Mouse (Mus musculus): ENCODE measurements around the gene Olfr311. TPM values are rescaled to one million over a fixed set of nuclear protein-coding genes. Genes with fewer than 3 reads are reported as not detected.

The Olfr311 gene
- total and polyA plus RNA-seq, 3 experiments, result not detected

GRCm38 (mm10) chr11:58890511-58890910 lies 51.5 kb downstream of the Olfr311 start:
- Histone ChIP-seq H3K27me3 (ENCODE audit: control insufficient read depth in 1 of 2, insufficient read depth in 2 of 2, low read length in 2 of 2) (no peaks in the 10 kb centered on the region), H3K36me3 (ENCODE audit: control insufficient read depth in 1 of 2, insufficient read depth in 2 of 2, low read length in 2 of 2) (peaks cover 4 to 14% of the 10 kb centered on the region in 2 experiments), H3K79me2 (ENCODE audit: control insufficient read depth, insufficient read depth, low read length, poor library complexity) (no peaks in the 10 kb centered on the region), H3K4me3 (ENCODE audit: control insufficient read depth in 1 of 2, insufficient read depth in 1 of 2, low read depth in 2 of 2, low read length in 2 of 2) (no peak overlapping the region), H3K27ac (ENCODE audit: control insufficient read depth, low read depth, low read length) (no peak overlapping the region), H3K9ac (ENCODE audit: control insufficient read depth, low read depth, low read length, poor library complexity, severe bottlenecking) (no peak overlapping the region), H3K9me3 (replicated peaks; ENCODE audit: insufficient read depth, low read length) (no peaks in the 10 kb centered on the region), H3K4me1 (ENCODE audit: control insufficient read depth in 1 of 2, insufficient read depth in 2 of 2, low read length in 2 of 2) (peaks cover 0 to 7% of the 10 kb centered on the region in 2 experiments; a peak in 1 of 4 replicates)
- DNase-seq (ENCODE audit: low read depth, low spot score), result peak; percentile 38
- no peak for TF ChIP-seq POLR2AphosphoS2 (IDR thresholded peaks at IDR 0.05; ENCODE audit: low read length)
- TF ChIP-seq SMC3 (IDR thresholded peaks at IDR 0.05; ENCODE audit: low read depth, low read length), result no peak
- TF ChIP-seq EP300 (IDR thresholded peaks at IDR 0.05; ENCODE audit: low read depth in 1 of 2, low read length in 2 of 2), result no peak
- TF ChIP-seq MXI1 (IDR thresholded peaks at IDR 0.05; ENCODE audit: low read depth, low read length), result no peak
- no peak for TF ChIP-seq MYC (IDR thresholded peaks at IDR 0.05; ENCODE audit: low read depth, low read length)
- peak; percentile 71; the same call in 1 of the 2 replicates for TF ChIP-seq BHLHE40 (IDR thresholded peaks at IDR 0.05; ENCODE audit: borderline replicate concordance, low read depth, low read length)
- no peak for TF ChIP-seq CTCF (IDR thresholded peaks at IDR 0.05 in 2 of 3, conservative IDR thresholded peaks at IDR 0.05 in 1 of 3; ENCODE audit: control insufficient read depth in 1 of 3, insufficient read depth in 1 of 3, low read depth in 2 of 3, low read length in 3 of 3, poor library complexity in 1 of 3, severe bottlenecking in 1 of 3)
- no peak for TF ChIP-seq TBP (IDR thresholded peaks at IDR 0.05; ENCODE audit: low read depth, low read length)
- no peak for TF ChIP-seq USF2 (IDR thresholded peaks at IDR 0.05; ENCODE audit: borderline replicate concordance in 1 of 2, insufficient read depth in 1 of 2, low read depth in 1 of 2, low read length in 2 of 2)
- TF ChIP-seq GATA1 (IDR thresholded peaks at IDR 0.05; ENCODE audit: low read depth, low read length), result peak; percentile 50
- no peak for TF ChIP-seq UBTF (IDR thresholded peaks at IDR 0.05; ENCODE audit: borderline replicate concordance, insufficient read depth, low read depth, low read length)

Other genes with a start within 250 kb of the Olfr311 start
- not detected in 2 replicates for gene Olfr324, start 244.1 kb upstream of the Olfr311 start, total RNA-seq (2012; rRNA removed)
- gene Olfr324, start 244.1 kb upstream of the Olfr311 start, polyA plus RNA-seq (2012; ENCODE audit: insufficient read depth in 1 of 2, insufficient read length in 2 of 2, low read depth in 1 of 2, low replicate concordance in 2 of 2, missing spikeins in 1 of 2), result not detected
- gene 2210407C18Rik, start 223.2 kb upstream of the Olfr311 start, total RNA-seq (2012; rRNA removed), result not detected in 2 replicates
- gene 2210407C18Rik, start 223.2 kb upstream of the Olfr311 start, polyA plus RNA-seq (2012; ENCODE audit: insufficient read depth in 1 of 2, insufficient read length in 2 of 2, low read depth in 1 of 2, low replicate concordance in 2 of 2, missing spikeins in 1 of 2), result not detected
- gene Olfr323, start 208.8 kb upstream of the Olfr311 start, total RNA-seq (2012; rRNA removed), result not detected in 2 replicates
- gene Olfr323, start 208.8 kb upstream of the Olfr311 start, polyA plus RNA-seq (2012; ENCODE audit: insufficient read depth in 1 of 2, insufficient read length in 2 of 2, low read depth in 1 of 2, low replicate concordance in 2 of 2, missing spikeins in 1 of 2), result not detected
- gene Trim58, start 198.8 kb upstream of the Olfr311 start, total RNA-seq (2012; rRNA removed), result 4.0 and 5.7 TPM in 2 replicates
- gene Trim58, start 198.8 kb upstream of the Olfr311 start, polyA plus RNA-seq (2012; ENCODE audit: insufficient read depth in 1 of 2, insufficient read length in 2 of 2, low read depth in 1 of 2, low replicate concordance in 2 of 2, missing spikeins in 1 of 2), result 10 to 100 TPM in 1 of 2 experiments, not detected in 1; 14.1 TPM
- not detected in 2 replicates for gene Olfr322, start 180.5 kb upstream of the Olfr311 start, total RNA-seq (2012; rRNA removed)
- gene Olfr322, start 180.5 kb upstream of the Olfr311 start, polyA plus RNA-seq (2012; ENCODE audit: insufficient read depth in 1 of 2, insufficient read length in 2 of 2, low read depth in 1 of 2, low replicate concordance in 2 of 2, missing spikeins in 1 of 2), result not detected
- gene Olfr320, start 158.2 kb upstream of the Olfr311 start, total RNA-seq (2012; rRNA removed), result not detected in 2 replicates
- gene Olfr320, start 158.2 kb upstream of the Olfr311 start, polyA plus RNA-seq (2012; ENCODE audit: insufficient read depth in 1 of 2, insufficient read length in 2 of 2, low read depth in 1 of 2, low replicate concordance in 2 of 2, missing spikeins in 1 of 2), result not detected
- not detected in 2 replicates for gene Olfr319, start 140.1 kb upstream of the Olfr311 start, total RNA-seq (2012; rRNA removed)
- not detected for gene Olfr319, start 140.1 kb upstream of the Olfr311 start, polyA plus RNA-seq (2012; ENCODE audit: insufficient read depth in 1 of 2, insufficient read length in 2 of 2, low read depth in 1 of 2, low replicate concordance in 2 of 2, missing spikeins in 1 of 2)
- not detected in 2 replicates for gene Olfr318, start 115.2 kb upstream of the Olfr311 start, total RNA-seq (2012; rRNA removed)
- under 1 TPM in 1 of 2 experiments, not detected in 1; 0.06 TPM for gene Olfr318, start 115.2 kb upstream of the Olfr311 start, polyA plus RNA-seq (2012; ENCODE audit: insufficient read depth in 1 of 2, insufficient read length in 2 of 2, low read depth in 1 of 2, low replicate concordance in 2 of 2, missing spikeins in 1 of 2)
- not detected in 2 replicates for gene Olfr317, start 100.0 kb upstream of the Olfr311 start, total RNA-seq (2012; rRNA removed)
- not detected for gene Olfr317, start 100.0 kb upstream of the Olfr311 start, polyA plus RNA-seq (2012; ENCODE audit: insufficient read depth in 1 of 2, insufficient read length in 2 of 2, low read depth in 1 of 2, low replicate concordance in 2 of 2, missing spikeins in 1 of 2)
- gene Olfr316, start 86.5 kb upstream of the Olfr311 start, total RNA-seq (2012; rRNA removed), result not detected in 2 replicates
- gene Olfr316, start 86.5 kb upstream of the Olfr311 start, polyA plus RNA-seq (2012; ENCODE audit: insufficient read depth in 1 of 2, insufficient read length in 2 of 2, low read depth in 1 of 2, low replicate concordance in 2 of 2, missing spikeins in 1 of 2), result not detected
- gene Olfr315, start 66.1 kb upstream of the Olfr311 start, total RNA-seq (2012; rRNA removed), result not detected in 2 replicates
- not detected for gene Olfr315, start 66.1 kb upstream of the Olfr311 start, polyA plus RNA-seq (2012; ENCODE audit: insufficient read depth in 1 of 2, insufficient read length in 2 of 2, low read depth in 1 of 2, low replicate concordance in 2 of 2, missing spikeins in 1 of 2)
- not detected in 2 replicates for gene Olfr314, start 56.3 kb upstream of the Olfr311 start, total RNA-seq (2012; rRNA removed)
- not detected for gene Olfr314, start 56.3 kb upstream of the Olfr311 start, polyA plus RNA-seq (2012; ENCODE audit: insufficient read depth in 1 of 2, insufficient read length in 2 of 2, low read depth in 1 of 2, low replicate concordance in 2 of 2, missing spikeins in 1 of 2)
- not detected in 2 replicates for gene Fam183b, start 37.3 kb upstream of the Olfr311 start, total RNA-seq (2012; rRNA removed)
- gene Fam183b, start 37.3 kb upstream of the Olfr311 start, polyA plus RNA-seq (2012; ENCODE audit: insufficient read depth in 1 of 2, insufficient read length in 2 of 2, low read depth in 1 of 2, low replicate concordance in 2 of 2, missing spikeins in 1 of 2), result not detected
- not detected in 2 replicates for gene Olfr313, start 24.3 kb upstream of the Olfr311 start, total RNA-seq (2012; rRNA removed)
- gene Olfr313, start 24.3 kb upstream of the Olfr311 start, polyA plus RNA-seq (2012; ENCODE audit: insufficient read depth in 1 of 2, insufficient read length in 2 of 2, low read depth in 1 of 2, low replicate concordance in 2 of 2, missing spikeins in 1 of 2), result not detected
- gene Olfr312, start 10.0 kb upstream of the Olfr311 start, total RNA-seq (2012; rRNA removed), result not detected in 2 replicates
- gene Olfr312, start 10.0 kb upstream of the Olfr311 start, polyA plus RNA-seq (2012; ENCODE audit: insufficient read depth in 1 of 2, insufficient read length in 2 of 2, low read depth in 1 of 2, low replicate concordance in 2 of 2, missing spikeins in 1 of 2), result not detected
- gene Gm12258, start 7.9 kb downstream of the Olfr311 start, total RNA-seq (2012; rRNA removed), result 1.7 and 2.1 TPM in 2 replicates
- gene Gm12258, start 7.9 kb downstream of the Olfr311 start, polyA plus RNA-seq (2012; ENCODE audit: insufficient read depth in 1 of 2, insufficient read length in 2 of 2, low read depth in 1 of 2, low replicate concordance in 2 of 2, missing spikeins in 1 of 2), result 1 to 10 TPM in 1 of 2 experiments, not detected in 1; 2.5 TPM
- gene 2810021J22Rik, start 28.0 kb downstream of the Olfr311 start, total RNA-seq (2012; rRNA removed), result 5.8 and 6.9 TPM in 2 replicates
- 1 to 10 TPM in 1 of 2 experiments, not detected in 1; 6.2 TPM for gene 2810021J22Rik, start 28.0 kb downstream of the Olfr311 start, polyA plus RNA-seq (2012; ENCODE audit: insufficient read depth in 1 of 2, insufficient read length in 2 of 2, low read depth in 1 of 2, low replicate concordance in 2 of 2, missing spikeins in 1 of 2)
- gene Zfp39, start 65.0 kb downstream of the Olfr311 start, total RNA-seq (2012; rRNA removed), result 5.2 and 6.0 TPM in 2 replicates
- gene Zfp39, start 65.0 kb downstream of the Olfr311 start, polyA plus RNA-seq (2012; ENCODE audit: insufficient read depth in 1 of 2, insufficient read length in 2 of 2, low read depth in 1 of 2, low replicate concordance in 2 of 2, missing spikeins in 1 of 2), result 1 to 10 TPM in 1 of 2 experiments, not detected in 1; 5.1 TPM
- 0.62 and 1.7 TPM in 2 replicates for gene Btnl10, start 78.7 kb downstream of the Olfr311 start, total RNA-seq (2012; rRNA removed)
- under 1 TPM in 1 of 2 experiments, not detected in 1; 0.92 TPM for gene Btnl10, start 78.7 kb downstream of the Olfr311 start, polyA plus RNA-seq (2012; ENCODE audit: insufficient read depth in 1 of 2, insufficient read length in 2 of 2, low read depth in 1 of 2, low replicate concordance in 2 of 2, missing spikeins in 1 of 2)
- gene Rnf187, start 99.7 kb downstream of the Olfr311 start, total RNA-seq (2012; rRNA removed), result 282 and 337 TPM in 2 replicates
- gene Rnf187, start 99.7 kb downstream of the Olfr311 start, polyA plus RNA-seq (2012; ENCODE audit: insufficient read depth in 1 of 2, insufficient read length in 2 of 2, low read depth in 1 of 2, low replicate concordance in 2 of 2, missing spikeins in 1 of 2), result 1,000 to 10,000 TPM in 1 of 2 experiments, 100 to 1,000 TPM in 1; 280 to 3,830 TPM
- 48.2 and 147 TPM in 2 replicates for gene Hist3h2ba, start 109.7 kb downstream of the Olfr311 start, total RNA-seq (2012; rRNA removed)
- gene Hist3h2ba, start 109.7 kb downstream of the Olfr311 start, polyA plus RNA-seq (2012; ENCODE audit: insufficient read depth in 1 of 2, insufficient read length in 2 of 2, low read depth in 1 of 2, low replicate concordance in 2 of 2, missing spikeins in 1 of 2), result under 1 TPM in 1 of 2 experiments, not detected in 1; 0.21 TPM
- gene Hist3h2a, start 115.4 kb downstream of the Olfr311 start, total RNA-seq (2012; rRNA removed), result 184 and 300 TPM in 2 replicates
- gene Hist3h2a, start 115.4 kb downstream of the Olfr311 start, polyA plus RNA-seq (2012; ENCODE audit: insufficient read depth in 1 of 2, insufficient read length in 2 of 2, low read depth in 1 of 2, low replicate concordance in 2 of 2, missing spikeins in 1 of 2), result under 1 TPM in 1 of 2 experiments, not detected in 1; 0.42 TPM
- gene Trim17, start 115.4 kb downstream of the Olfr311 start, total RNA-seq (2012; rRNA removed), result 0.50 and 0.52 TPM in 2 replicates
- gene Trim17, start 115.4 kb downstream of the Olfr311 start, polyA plus RNA-seq (2012; ENCODE audit: insufficient read depth in 1 of 2, insufficient read length in 2 of 2, low read depth in 1 of 2, low replicate concordance in 2 of 2, missing spikeins in 1 of 2), result under 1 TPM in 1 of 2 experiments, not detected in 1; 0.82 TPM
- gene Trim11, start 138.8 kb downstream of the Olfr311 start, total RNA-seq (2012; rRNA removed), result 22.9 and 27.0 TPM in 2 replicates
- gene Trim11, start 138.8 kb downstream of the Olfr311 start, polyA plus RNA-seq (2012; ENCODE audit: insufficient read depth in 1 of 2, insufficient read length in 2 of 2, low read depth in 1 of 2, low replicate concordance in 2 of 2, missing spikeins in 1 of 2), result 10 to 100 TPM in 1 of 2 experiments, not detected in 1; 24.8 TPM

All from MEL (cell line).